Mouse (Mus musculus): ENCODE results near the gene Ip6k3. TPM values are rescaled to one million over a fixed set of nuclear protein-coding genes. Genes with fewer than 3 reads are reported as not detected.

The Ip6k3 gene
- total and polyA plus RNA-seq, 3 experiments: 26.3 to 65.7 (median 53.9) TPM

- H3K4me3 ChIP-seq (replicated peaks in 1 of 3; ENCODE audit: low read depth in 2 of 3, low read length in 2 of 3, poor library complexity in 1 of 3): no peak overlapping the region
- in situ Hi-C loops (cut with MboI; ENCODE audit: low pct_ligation_motif_present, low pct_unique_long_range_greater_than_20kb, low sequenced_read_pairs): no loop called here
- no peak for DNase-seq (ENCODE audit: extremely low read depth)
- TF ChIP-seq POLR2AphosphoS2 (IDR thresholded peaks at IDR 0.05; ENCODE audit: low read depth, low read length) (no peak), CHD2 (IDR thresholded peaks at IDR 0.05; ENCODE audit: low read length) (no peak), HCFC1 (IDR thresholded peaks at IDR 0.05; ENCODE audit: low read depth, low read length) (no peak), MAX (IDR thresholded peaks at IDR 0.05; ENCODE audit: low read length) (no peak), MYC (IDR thresholded peaks at IDR 0.05; ENCODE audit: low read depth, low read length) (no peak)
- dilution Hi-C loops (cut with MboI; ENCODE audit: extremely low pct_ligation_motif_present, extremely low pct_unique_long_range_greater_than_20kb, low sequenced_read_pairs): no loop called here
- H3K4me2 ChIP-seq (ENCODE audit: insufficient read depth, low read depth, poor library complexity, severe bottlenecking): no peak overlapping the region
- peaks cover 5 to 26% of the 10 kb centered on the region in 2 experiments for H3K4me1 ChIP-seq (ENCODE audit: control insufficient read depth in 1 of 2, insufficient read depth in 2 of 2)
- H3K9me3 ChIP-seq (replicated peaks; ENCODE audit: low read length): no peaks in the 10 kb centered on the region
- peaks cover 57 to 99% of the 10 kb centered on the region in 2 experiments for H3K36me3 ChIP-seq (replicated peaks in 1 of 2; ENCODE audit: control insufficient read depth in 1 of 2, insufficient read depth in 1 of 2, low read length in 1 of 2)
- H3K27me3 ChIP-seq (replicated peaks): no peaks in the 10 kb centered on the region
- no peak overlapping the region for H3K27ac ChIP-seq (ENCODE audit: insufficient read depth, low read depth)
- no peaks in the 10 kb centered on the region for H3K79me2 ChIP-seq (replicated peaks; ENCODE audit: control insufficient read depth, extremely low read depth, insufficient read depth, poor library complexity, severe bottlenecking)
- H3K9ac ChIP-seq (ENCODE audit: insufficient read depth, low read depth): no peak overlapping the region
These were observed 45.8 kb downstream of the Ip6k3 start for GRCm38 (mm10) chr17:27121781-27122180.

- no peak overlapping the region for H3K9ac ChIP-seq (ENCODE audit: insufficient read depth, low read depth)
- dilution Hi-C loops (cut with MboI; ENCODE audit: extremely low pct_ligation_motif_present, extremely low pct_unique_long_range_greater_than_20kb, low sequenced_read_pairs): no loop called here
- no peak overlapping the region for H3K4me3 ChIP-seq (replicated peaks in 1 of 3; ENCODE audit: low read depth in 2 of 3, low read length in 2 of 3, poor library complexity in 1 of 3)
- H3K9me3 ChIP-seq (replicated peaks; ENCODE audit: low read length): no peaks in the 10 kb centered on the region
- no peak for DNase-seq (ENCODE audit: extremely low read depth)
- no peaks in the 10 kb centered on the region for H3K27me3 ChIP-seq (replicated peaks)
- H3K36me3 ChIP-seq (replicated peaks in 1 of 2; ENCODE audit: control insufficient read depth in 1 of 2, insufficient read depth in 1 of 2, low read length in 1 of 2): peaks cover 61 to 100% of the 10 kb centered on the region in 2 experiments
- H3K4me2 ChIP-seq (ENCODE audit: insufficient read depth, low read depth, poor library complexity, severe bottlenecking): no peak overlapping the region
- in situ Hi-C loops (cut with MboI; ENCODE audit: low pct_ligation_motif_present, low pct_unique_long_range_greater_than_20kb, low sequenced_read_pairs): no loop called here
- no peaks in the 10 kb centered on the region for H3K79me2 ChIP-seq (replicated peaks; ENCODE audit: control insufficient read depth, extremely low read depth, insufficient read depth, poor library complexity, severe bottlenecking)
- peaks cover 5 to 26% of the 10 kb centered on the region in 2 experiments for H3K4me1 ChIP-seq (ENCODE audit: control insufficient read depth in 1 of 2, insufficient read depth in 2 of 2)
- H3K27ac ChIP-seq (ENCODE audit: insufficient read depth, low read depth): no peak overlapping the region
- TF ChIP-seq USF1 (IDR thresholded peaks at IDR 0.05; ENCODE audit: low read depth, low read length): no peak
- TF ChIP-seq MAZ (IDR thresholded peaks at IDR 0.05; ENCODE audit: low read depth, low read length): no peak
- TF ChIP-seq JUND (conservative IDR thresholded peaks at IDR 0.05; ENCODE audit: low read depth, low read length): no peak
- TF ChIP-seq POLR2AphosphoS2 (IDR thresholded peaks at IDR 0.05; ENCODE audit: low read depth, low read length): no peak
- TF ChIP-seq JUN (IDR thresholded peaks at IDR 0.05; ENCODE audit: insufficient read depth, low read depth, low read length): no peak
- no peak for TF ChIP-seq ELF1 (IDR thresholded peaks at IDR 0.05; ENCODE audit: low read depth, low read length)
- TF ChIP-seq PAX5 (IDR thresholded peaks at IDR 0.05; ENCODE audit: low read length): no peak
- TF ChIP-seq ETS1 (conservative IDR thresholded peaks at IDR 0.05; ENCODE audit: low read depth, low read length): no peak
- TF ChIP-seq BHLHE40 (IDR thresholded peaks at IDR 0.05; ENCODE audit: low read depth, low read length): no peak
- no peak for TF ChIP-seq MXI1 (IDR thresholded peaks at IDR 0.05; ENCODE audit: low read depth, low read length)
- TF ChIP-seq MAX (IDR thresholded peaks at IDR 0.05; ENCODE audit: low read length): no peak
- TF ChIP-seq KAT2A (IDR thresholded peaks at IDR 0.05; ENCODE audit: insufficient replicate concordance, low read length): no peak
- TF ChIP-seq UBTF (IDR thresholded peaks at IDR 0.05; ENCODE audit: low read depth, low read length): no peak
- TF ChIP-seq EP300 (IDR thresholded peaks at IDR 0.05; ENCODE audit: low read length): no peak
- no peak for TF ChIP-seq TBP (conservative IDR thresholded peaks at IDR 0.05; ENCODE audit: low read depth, low read length)
- no peak for TF ChIP-seq CTCF (conservative IDR thresholded peaks at IDR 0.05 in 1 of 2, IDR thresholded peaks at IDR 0.05 in 1 of 2; ENCODE audit: low read depth in 2 of 2, low read length in 2 of 2)
- no peak for TF ChIP-seq ZMIZ1 (IDR thresholded peaks at IDR 0.05; ENCODE audit: low read depth, low read length)
These were observed 46.3 kb downstream of the Ip6k3 start for GRCm38 (mm10) chr17:27121266-27121665.
